Mouse (Mus musculus): ENCODE data around the gene Cenph. TPM values are rescaled to one million over a fixed set of nuclear protein-coding genes. Genes with fewer than 3 reads are reported as not detected.

Cenph gene
- polyA plus RNA-seq (2012; rRNA removed), result 4.0 and 5.6 TPM in 2 replicates

DNA sequence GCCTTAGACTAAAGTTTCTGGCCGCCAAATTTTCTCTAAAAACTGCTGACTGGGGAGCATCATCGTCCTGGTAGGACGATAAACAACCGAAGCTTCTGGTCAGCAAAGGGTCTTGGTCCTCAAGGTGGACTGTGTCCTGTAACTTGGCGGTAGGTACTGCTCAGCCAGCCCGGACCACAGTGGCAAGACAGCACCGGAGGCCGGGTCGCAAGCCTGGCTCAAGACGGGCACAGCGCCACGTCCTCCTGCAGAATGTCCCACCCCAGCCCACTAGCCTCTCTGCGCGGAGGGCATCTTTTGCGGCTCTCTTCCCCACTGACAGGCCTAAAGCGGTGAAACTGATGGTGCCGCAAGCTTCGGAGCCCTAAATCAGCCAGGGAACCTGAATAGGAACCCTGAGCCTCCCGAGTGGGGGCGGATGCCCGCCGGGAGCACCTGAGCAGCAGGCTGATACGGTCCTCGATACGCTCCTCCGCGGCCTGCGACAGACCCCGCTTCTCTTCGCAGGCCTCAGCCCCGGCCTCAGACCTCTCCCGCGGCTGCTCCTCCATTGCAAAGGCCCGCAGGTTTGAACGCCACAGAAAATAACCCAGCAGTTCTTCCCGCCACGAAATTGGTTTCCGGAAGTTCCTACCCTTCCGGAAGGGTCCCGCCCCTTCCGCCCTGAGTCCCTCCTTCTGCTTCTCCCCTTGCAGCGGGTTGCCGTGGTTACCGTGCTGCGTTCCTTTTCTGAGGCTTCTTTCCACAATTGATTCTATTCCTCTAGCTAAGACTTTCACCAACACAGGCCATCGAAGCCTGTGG is at the start of gene Cenph:
TSS of gene Cenph (minus strand) at position 648 of the 804 bp plus-strand sequence.
- Histone ChIP-seq H3K4me3 (ENCODE audit: control insufficient read depth, insufficient read depth, low read length) (peak within 1 kb of the TSS; percentile 83), H3K27ac (ENCODE audit: control insufficient read depth, insufficient read depth, low read length) (no peak within 1 kb of the TSS), H3K4me1 (replicated peaks; ENCODE audit: control insufficient read depth, insufficient read depth, low read length) (peaks cover 4% of the 10 kb centered on the region), H3K36me3 (ENCODE audit: control insufficient read depth, insufficient read depth, low read length) (peaks cover 4% of the 10 kb centered on the region), H3K27me3 (ENCODE audit: control insufficient read depth, insufficient read depth, low read length) (no peaks in the 10 kb centered on the region)
- peak; percentile 84 for DNase-seq
- TF ChIP-seq CTCF (IDR thresholded peaks at IDR 0.05; ENCODE audit: borderline replicate concordance, control insufficient read depth, extremely low read depth, insufficient read depth, low read length, poor library complexity), result 0 out of 2 replicates have a peak, but pooled peaks have one; percentile 16
- peak; percentile 40; the same call in 1 of the 2 replicates for TF ChIP-seq POLR2A (IDR thresholded peaks at IDR 0.05; ENCODE audit: control insufficient read depth, extremely low read depth, insufficient read depth, low read length, poor library complexity)
- WGBS, result under 1% methylated on average over 46 of the region's 46 CpGs

GRCm38 (mm10) chr13:100824916-100825315 is 49.2 kb upstream of the Cenph start:
- H3K27ac ChIP-seq (ENCODE audit: control insufficient read depth, insufficient read depth, low read length), result peak overlapping the region; percentile 51
- H3K36me3 ChIP-seq (ENCODE audit: control insufficient read depth, insufficient read depth, low read length), result peaks cover 40% of the 10 kb centered on the region
- 92% methylated on average over 3 of the region's 3 CpGs for WGBS

DNA sequence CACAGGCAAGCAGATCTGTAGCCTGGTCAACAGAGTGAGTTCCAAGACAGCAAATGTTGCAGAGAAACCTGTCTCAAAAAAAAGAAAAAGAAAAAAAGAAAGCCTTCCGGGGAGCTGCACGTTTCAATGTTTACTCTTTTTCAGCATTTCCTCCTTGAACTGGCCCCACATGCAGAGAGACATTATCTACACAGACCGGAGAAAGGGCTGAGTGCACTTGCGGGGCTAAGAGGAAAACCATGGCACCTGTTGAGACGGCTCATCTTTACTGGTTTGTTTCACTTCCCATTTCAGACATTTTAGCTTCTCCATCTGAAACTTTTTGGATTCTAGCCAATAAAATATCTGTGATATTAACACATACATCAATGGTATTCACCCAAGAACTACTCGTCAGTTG is 48.6 kb upstream of the Cenph start:
- 17% methylated on average over 6 of the region's 6 CpGs for WGBS
- Histone ChIP-seq H3K4me1 (replicated peaks; ENCODE audit: control insufficient read depth, insufficient read depth, low read length) (peaks cover 5% of the 10 kb centered on the region; the same call in 1 of the 2 replicates), H3K4me3 (ENCODE audit: control insufficient read depth, insufficient read depth, low read length) (no peak overlapping the region), H3K27me3 (ENCODE audit: control insufficient read depth, insufficient read depth, low read length) (no peaks in the 10 kb centered on the region), H3K36me3 (ENCODE audit: control insufficient read depth, insufficient read depth, low read length) (peaks cover 44% of the 10 kb centered on the region), H3K27ac (ENCODE audit: control insufficient read depth, insufficient read depth, low read length) (peak overlapping the region; percentile 58)
- TF ChIP-seq POLR2A (IDR thresholded peaks at IDR 0.05; ENCODE audit: control insufficient read depth, extremely low read depth, insufficient read depth, low read length, poor library complexity) (no peak), CTCF (IDR thresholded peaks at IDR 0.05; ENCODE audit: borderline replicate concordance, control insufficient read depth, extremely low read depth, insufficient read depth, low read length, poor library complexity) (no peak)
- no peak for DNase-seq

More at GRCm38 (mm10) chr13:100824916-100825315, 49.2 kb upstream of the Cenph start:
- Histone ChIP-seq H3K4me3 (ENCODE audit: control insufficient read depth, insufficient read depth, low read length) (no peak overlapping the region), H3K27me3 (ENCODE audit: control insufficient read depth, insufficient read depth, low read length) (no peaks in the 10 kb centered on the region), H3K4me1 (replicated peaks; ENCODE audit: control insufficient read depth, insufficient read depth, low read length) (peaks cover 5% of the 10 kb centered on the region; the same call in 1 of the 2 replicates)
- TF ChIP-seq CTCF (IDR thresholded peaks at IDR 0.05; ENCODE audit: borderline replicate concordance, control insufficient read depth, extremely low read depth, insufficient read depth, low read length, poor library complexity), result no peak
- no peak for TF ChIP-seq POLR2A (IDR thresholded peaks at IDR 0.05; ENCODE audit: control insufficient read depth, extremely low read depth, insufficient read depth, low read length, poor library complexity)
- DNase-seq, result no peak

DNA sequence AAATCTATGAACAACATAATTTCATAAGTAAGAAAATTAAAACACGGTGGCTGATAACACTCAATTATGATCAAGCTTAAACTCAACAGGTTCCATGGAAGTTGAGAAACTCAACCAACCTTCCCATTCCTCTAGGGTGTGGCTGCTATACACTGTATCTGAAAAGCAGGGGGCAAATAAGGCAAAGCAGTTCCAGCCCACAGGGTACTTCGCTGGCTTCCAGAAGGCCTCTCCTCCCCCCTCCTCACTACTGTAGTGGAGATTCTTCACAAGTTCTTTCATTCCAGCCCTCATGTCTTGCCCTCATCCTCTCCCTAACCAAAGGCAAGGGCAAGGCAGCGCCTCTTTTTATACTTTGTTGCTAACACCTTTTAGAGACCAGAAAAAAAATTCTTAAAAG is 48.2 kb upstream of the Cenph start:
- peaks cover 44% of the 10 kb centered on the region for H3K36me3 ChIP-seq (ENCODE audit: control insufficient read depth, insufficient read depth, low read length)
- DNase-seq, result no peak
- H3K27ac ChIP-seq (ENCODE audit: control insufficient read depth, insufficient read depth, low read length), result peak overlapping the region; percentile 58
- no peak overlapping the region for H3K4me3 ChIP-seq (ENCODE audit: control insufficient read depth, insufficient read depth, low read length)
- H3K4me1 ChIP-seq (replicated peaks; ENCODE audit: control insufficient read depth, insufficient read depth, low read length), result peaks cover 5% of the 10 kb centered on the region; the same call in 1 of the 2 replicates
- WGBS, result 66% methylated on average over 3 of the region's 3 CpGs
- no peaks in the 10 kb centered on the region for H3K27me3 ChIP-seq (ENCODE audit: control insufficient read depth, insufficient read depth, low read length)
- TF ChIP-seq CTCF (IDR thresholded peaks at IDR 0.05; ENCODE audit: borderline replicate concordance, control insufficient read depth, extremely low read depth, insufficient read depth, low read length, poor library complexity) (no peak), POLR2A (IDR thresholded peaks at IDR 0.05; ENCODE audit: control insufficient read depth, extremely low read depth, insufficient read depth, low read length, poor library complexity) (no peak)

DNA sequence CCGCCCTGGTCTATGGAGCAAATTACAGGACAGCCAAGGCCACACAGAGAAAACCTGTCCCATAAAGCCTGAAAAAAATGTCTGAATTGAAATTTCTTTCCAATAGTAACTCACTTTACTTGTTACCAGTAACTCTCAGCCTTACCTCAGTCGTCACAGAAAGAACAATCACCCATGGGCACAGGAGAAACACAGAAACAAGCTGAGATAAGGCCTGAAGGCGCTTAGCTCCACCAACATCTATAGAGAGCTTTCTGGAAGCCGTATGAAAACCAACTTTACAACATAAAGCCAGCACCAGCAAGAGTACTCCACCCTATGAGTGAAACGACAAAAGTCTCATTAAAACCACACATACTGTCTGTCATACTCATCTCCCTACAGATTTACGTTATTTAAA is 38.8 kb upstream of the Cenph start:
- DNase-seq, result no peak
- WGBS, result 98% methylated on average over 6 of the region's 6 CpGs
- no peak overlapping the region for H3K4me3 ChIP-seq (ENCODE audit: control insufficient read depth, insufficient read depth, low read length)
- no peaks in the 10 kb centered on the region for H3K4me1 ChIP-seq (replicated peaks; ENCODE audit: control insufficient read depth, insufficient read depth, low read length)
- TF ChIP-seq CTCF (IDR thresholded peaks at IDR 0.05; ENCODE audit: borderline replicate concordance, control insufficient read depth, extremely low read depth, insufficient read depth, low read length, poor library complexity) (no peak), POLR2A (IDR thresholded peaks at IDR 0.05; ENCODE audit: control insufficient read depth, extremely low read depth, insufficient read depth, low read length, poor library complexity) (no peak)
- peaks cover 49% of the 10 kb centered on the region for H3K36me3 ChIP-seq (ENCODE audit: control insufficient read depth, insufficient read depth, low read length)
- H3K27ac ChIP-seq (ENCODE audit: control insufficient read depth, insufficient read depth, low read length), result no peak overlapping the region
- no peaks in the 10 kb centered on the region for H3K27me3 ChIP-seq (ENCODE audit: control insufficient read depth, insufficient read depth, low read length)

- DNase-seq, result peak; percentile 24
- WGBS, result 28% methylated on average over 3 of the region's 3 CpGs
- H3K36me3 ChIP-seq (ENCODE audit: control insufficient read depth, insufficient read depth, low read length), result peaks cover 41% of the 10 kb centered on the region
Observed at GRCm38 (mm10) chr13:100805776-100806175, 30.1 kb upstream of the Cenph start.

More at GRCm38 (mm10) chr13:100805776-100806175, 30.1 kb upstream of the Cenph start:
- no peaks in the 10 kb centered on the region for H3K27me3 ChIP-seq (ENCODE audit: control insufficient read depth, insufficient read depth, low read length)
- no peak overlapping the region for H3K4me3 ChIP-seq (ENCODE audit: control insufficient read depth, insufficient read depth, low read length)
- TF ChIP-seq POLR2A (IDR thresholded peaks at IDR 0.05; ENCODE audit: control insufficient read depth, extremely low read depth, insufficient read depth, low read length, poor library complexity), result no peak
- TF ChIP-seq CTCF (IDR thresholded peaks at IDR 0.05; ENCODE audit: borderline replicate concordance, control insufficient read depth, extremely low read depth, insufficient read depth, low read length, poor library complexity), result no peak
- H3K27ac ChIP-seq (ENCODE audit: control insufficient read depth, insufficient read depth, low read length), result peak overlapping the region; percentile 41; the same call in 1 of the 2 replicates
- peaks cover 7% of the 10 kb centered on the region for H3K4me1 ChIP-seq (replicated peaks; ENCODE audit: control insufficient read depth, insufficient read depth, low read length)
